Mouse (Mus musculus) fat pad, adult 2 months (tissue): Measurements from ENCODE around the gene Gm10306.

ENCODE experiments used
- DNase-seq: peaks from one replicate; pipeline ENCODE4 v3.0.0-alpha.2; 2011; ENCODE audit warnings: low read depth, low spot score; ENCODE audit errors: extremely low read depth

Gm10306 gene

DNA sequence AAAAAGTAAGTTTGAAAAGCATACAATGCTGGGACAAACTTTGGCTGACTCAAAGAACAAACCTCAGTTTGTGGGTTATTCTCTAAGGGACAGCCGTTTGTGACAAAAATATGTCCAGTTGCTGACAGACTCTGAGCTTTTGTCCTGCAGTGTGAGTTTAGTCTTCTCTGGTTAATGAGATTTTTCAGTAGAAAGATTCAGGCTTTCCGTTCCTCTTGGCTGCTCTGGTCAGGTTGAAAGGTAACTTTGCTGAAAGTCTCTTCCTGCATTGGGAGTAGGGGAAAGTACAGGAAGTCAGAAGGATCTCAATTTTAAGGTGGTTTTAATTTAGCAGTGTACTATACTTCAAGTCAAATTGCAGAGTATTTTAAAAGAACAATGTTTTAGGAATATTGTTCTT, 49.2 kb downstream of the Gm10306 start:
- DNase-seq = no peak
